Mouse (Mus musculus) stomach, embryonic 16.5 days (tissue): ENCODE data around the gene Gba. TPM values are rescaled to one million over a fixed set of nuclear protein-coding genes. Genes with fewer than 3 reads are reported as not detected.
"Not testable (repeated sequence)": the region's sequence is repeated elsewhere in the genome, so short reads cannot be mapped to it uniquely, and the experiment has no call there.

Experiments used
- ATAC-seq: fragments of 200-750 bp; cut with Nextera tagmentation; 2 replicates; pipeline ENCODE4 v1.8.0; 2017; ENCODE audit warnings: moderate number of reproducible peaks, moderate TSS enrichment; ENCODE audit not compliant: insufficient read depth, low FRiP score
- H3K27ac ChIP-seq: fragments of 300-500 bp; sonication (generic); 2 replicates; pipeline ENCODE4 v1.5.1; 2014; ENCODE audit warnings: low read length
- H3K27me3 ChIP-seq: fragments of 300-500 bp; sonication (generic); 2 replicates; pipeline ENCODE4 v1.6.1; 2014; ENCODE audit warnings: low read length, control low read depth, mixed read lengths; ENCODE audit not compliant: control insufficient read depth, insufficient read depth
- H3K36me3 ChIP-seq: fragments of 300-500 bp; sonication (generic); 2 replicates; pipeline ENCODE4 v1.6.1; 2014; ENCODE audit warnings: low read length; ENCODE audit not compliant: control insufficient read depth, insufficient read depth
- H3K4me1 ChIP-seq: fragments of 300-500 bp; sonication (generic); 2 replicates; pipeline ENCODE4 v1.6.1; 2014; ENCODE audit warnings: low read length, control low read depth, mixed read lengths; ENCODE audit not compliant: control insufficient read depth, insufficient read depth
- H3K4me2 ChIP-seq: fragments of 300-500 bp; sonication (generic); 2 replicates; pipeline ENCODE4 v1.6.1; 2014; ENCODE audit warnings: low read depth, low read length, mixed read lengths
- H3K4me3 ChIP-seq: fragments of 300-500 bp; sonication (generic); replicated peaks from 2 replicates; pipeline ENCODE4 v1.5.1; 2014; ENCODE audit warnings: mild to moderate bottlenecking, low read length
- H3K9ac ChIP-seq: fragments of 300-500 bp; sonication (generic); 2 replicates; pipeline ENCODE4 v1.6.1; 2014; ENCODE audit warnings: low read length
- H3K9me3 ChIP-seq: fragments of 300-500 bp; sonication (generic); replicated peaks from 2 replicates; pipeline ENCODE4 v1.6.1; 2016; ENCODE audit warnings: low read length, control low read depth; ENCODE audit not compliant: control insufficient read depth
- WGBS: fragments of 180-500 bp; shearing (Covaris S2); extraction: QIAGEN DNeasy Blood & Tissue Kit; methylation state at CpG from one replicate; pipeline ENCODE4 v1.1.7; 2014; 5-methylcytosine and 5-hydroxymethylcytosine counted together
- polyA plus RNA-seq: library from polyadenylated mRNA; unstranded; fragments of >200 nt; fragmentation: Nextera tagmentation; extraction: Ambion mirVana; gene quantifications from 2 replicates; pipeline ENCODE4 v1.2.1, GENCODE M21; 2015

Gene Gba
- polyA plus RNA-seq = 55.4 and 63.9 TPM in 2 replicates

DNA sequence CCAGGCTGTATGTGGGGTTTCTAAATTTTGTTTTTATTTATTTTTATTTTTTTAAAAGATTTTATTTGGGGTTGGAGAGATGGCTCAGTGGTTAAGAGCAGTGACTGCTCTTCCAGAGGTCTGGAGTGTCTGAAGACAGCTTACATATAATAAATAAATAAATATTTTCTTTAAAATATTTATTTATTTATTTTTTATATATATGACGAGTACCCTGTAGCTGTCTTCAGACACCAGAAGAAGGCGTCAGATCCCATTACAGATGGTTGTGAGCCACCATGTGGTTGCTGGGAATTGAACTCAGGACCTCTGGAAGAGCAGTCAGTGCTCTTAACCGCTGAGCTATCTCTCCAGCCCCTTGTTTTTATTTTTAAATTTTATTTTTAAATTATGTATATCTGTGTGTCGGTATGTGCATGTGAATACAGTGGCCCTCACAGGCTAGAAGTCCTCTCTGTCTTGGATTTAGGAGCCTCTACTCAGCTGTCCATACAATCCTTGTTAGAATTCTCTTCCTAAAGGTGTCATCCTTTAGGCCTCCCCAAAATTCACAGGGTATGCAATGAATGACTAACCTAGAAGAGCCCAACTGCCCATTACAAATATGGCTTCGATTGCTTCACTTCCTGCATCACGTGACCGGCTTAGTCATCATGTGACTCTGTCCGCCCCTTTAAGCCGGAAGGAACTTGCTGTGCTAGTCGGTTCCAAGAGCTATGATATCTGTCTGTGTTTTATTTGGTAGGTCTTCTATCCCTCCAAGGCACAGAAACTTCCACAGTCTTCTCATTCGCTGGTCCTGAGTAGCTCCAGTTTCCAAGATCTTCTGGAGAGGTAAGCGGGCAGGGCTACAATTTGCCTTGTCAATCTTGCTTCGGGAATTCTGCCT, at the start of gene Gba:
Gene Gba, plus strand, starts transcription at position 676 of the 889 bp plus-strand sequence.
- WGBS = 23% methylated on average over 13 of the region's 13 CpGs
- ATAC-seq = peak; percentile 90
- H3K9ac ChIP-seq = peak within 1 kb of the TSS; percentile 71
- H3K4me3 ChIP-seq = peak within 1 kb of the TSS; percentile 65
- H3K27me3 ChIP-seq = no peaks in the 10 kb centered on the region
- peak within 1 kb of the TSS; percentile 71 for H3K4me2 ChIP-seq
- peak within 1 kb of the TSS; percentile 43; the same call in 1 of the 2 replicates for H3K27ac ChIP-seq
- H3K36me3 ChIP-seq = 0 out of 2 replicates have a peak, but pooled peaks cover 3% of the 10 kb centered on the region
- peaks cover 4% of the 10 kb centered on the region; the same call in 1 of the 2 replicates for H3K4me1 ChIP-seq
- no peaks in the 10 kb centered on the region for H3K9me3 ChIP-seq

DNA sequence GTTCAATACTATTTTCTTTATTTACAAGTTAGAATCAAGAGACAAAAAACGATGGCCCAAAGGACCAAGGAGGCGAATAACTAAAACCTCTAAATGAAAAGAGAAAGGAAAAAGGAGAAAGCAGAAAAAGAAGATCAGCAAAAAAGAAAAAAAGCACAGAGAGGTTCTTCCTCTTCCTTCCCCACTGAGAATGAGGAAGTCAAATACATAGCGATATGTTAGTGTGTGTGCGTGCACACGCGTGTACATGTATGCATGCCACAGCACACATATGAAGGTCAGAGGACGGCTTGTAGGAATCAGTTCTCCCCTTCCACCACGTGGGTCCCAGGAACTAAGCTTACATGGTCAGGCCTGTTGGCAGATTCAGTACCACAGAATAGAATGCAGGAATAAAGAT, 45.8 kb upstream of the Gba start:
- ATAC-seq = no peak
- Histone ChIP-seq H3K4me1 (peaks cover 8% of the 10 kb centered on the region; the same call in 1 of the 2 replicates), H3K27ac (no peak overlapping the region), H3K9ac (no peak overlapping the region), H3K36me3 (no peaks in the 10 kb centered on the region), H3K4me3 (no peak overlapping the region), H3K4me2 (no peak overlapping the region), H3K9me3 (no peaks in the 10 kb centered on the region), H3K27me3 (0 out of 2 replicates have a peak, but pooled peaks cover 2% of the 10 kb centered on the region)
- WGBS = 84% methylated on average over 8 of the region's 8 CpGs

DNA sequence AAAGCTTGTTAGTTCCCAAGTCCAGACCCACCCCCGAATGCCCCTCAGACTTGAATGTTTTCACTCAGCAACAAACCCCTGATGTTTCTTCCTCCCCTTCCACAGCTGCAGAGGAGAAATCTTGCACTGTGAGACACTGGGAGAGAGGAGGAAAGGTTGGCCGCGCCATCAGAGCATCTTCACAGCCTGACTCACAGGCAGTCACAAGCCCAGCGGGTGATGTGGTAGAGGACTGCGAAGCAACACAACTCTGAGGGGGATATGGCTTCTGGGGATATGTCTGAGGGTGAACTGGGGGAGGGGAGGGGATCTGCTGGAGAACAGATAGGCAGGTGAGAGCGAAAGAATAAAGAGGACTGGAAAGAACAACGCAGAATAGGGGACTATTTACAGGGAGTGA, 44.1 kb upstream of the Gba start:
- Histone ChIP-seq H3K4me1 (peaks cover 8% of the 10 kb centered on the region; the same call in 1 of the 2 replicates), H3K9me3 (no peaks in the 10 kb centered on the region), H3K27ac (no peak overlapping the region), H3K4me2 (no peak overlapping the region; the same call in 1 of the 2 replicates), H3K9ac (no peak overlapping the region), H3K27me3 (0 out of 2 replicates have a peak, but pooled peaks cover 2% of the 10 kb centered on the region), H3K36me3 (no peaks in the 10 kb centered on the region), H3K4me3 (no peak overlapping the region)
- 20% methylated on average over 7 of the region's 7 CpGs for WGBS
- no peak for ATAC-seq

DNA sequence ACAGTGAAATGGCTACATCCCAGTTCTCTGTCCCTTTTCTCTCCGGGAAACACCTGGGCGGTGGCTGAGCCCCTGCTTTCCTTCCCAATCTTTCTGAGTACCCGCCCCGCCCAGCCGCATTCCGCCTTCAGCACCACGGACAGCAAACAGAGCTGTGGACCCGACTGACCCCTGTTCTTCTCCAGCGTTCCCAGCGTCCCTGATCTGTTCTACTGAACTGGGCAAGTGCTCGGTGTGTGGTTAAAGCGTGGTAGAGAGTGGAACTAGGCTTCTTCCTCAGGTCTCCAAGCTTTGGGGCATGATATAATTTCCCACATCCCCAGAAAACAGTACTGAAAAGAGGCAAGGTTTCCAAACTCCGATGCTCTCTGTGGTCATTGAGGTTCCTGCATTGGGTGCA, 43.5 kb upstream of the Gba start:
- Histone ChIP-seq H3K27ac (no peak overlapping the region), H3K4me1 (peaks cover 12% of the 10 kb centered on the region), H3K9me3 (no peaks in the 10 kb centered on the region), H3K36me3 (no peaks in the 10 kb centered on the region), H3K4me2 (peak overlapping the region; percentile 99), H3K4me3 (peak overlapping the region; percentile 63), H3K27me3 (0 out of 2 replicates have a peak, but pooled peaks cover 2% of the 10 kb centered on the region), H3K9ac (no peak overlapping the region; the same call in 1 of the 2 replicates)
- WGBS = 3% methylated on average over 13 of the region's 13 CpGs
- ATAC-seq = no peak

DNA sequence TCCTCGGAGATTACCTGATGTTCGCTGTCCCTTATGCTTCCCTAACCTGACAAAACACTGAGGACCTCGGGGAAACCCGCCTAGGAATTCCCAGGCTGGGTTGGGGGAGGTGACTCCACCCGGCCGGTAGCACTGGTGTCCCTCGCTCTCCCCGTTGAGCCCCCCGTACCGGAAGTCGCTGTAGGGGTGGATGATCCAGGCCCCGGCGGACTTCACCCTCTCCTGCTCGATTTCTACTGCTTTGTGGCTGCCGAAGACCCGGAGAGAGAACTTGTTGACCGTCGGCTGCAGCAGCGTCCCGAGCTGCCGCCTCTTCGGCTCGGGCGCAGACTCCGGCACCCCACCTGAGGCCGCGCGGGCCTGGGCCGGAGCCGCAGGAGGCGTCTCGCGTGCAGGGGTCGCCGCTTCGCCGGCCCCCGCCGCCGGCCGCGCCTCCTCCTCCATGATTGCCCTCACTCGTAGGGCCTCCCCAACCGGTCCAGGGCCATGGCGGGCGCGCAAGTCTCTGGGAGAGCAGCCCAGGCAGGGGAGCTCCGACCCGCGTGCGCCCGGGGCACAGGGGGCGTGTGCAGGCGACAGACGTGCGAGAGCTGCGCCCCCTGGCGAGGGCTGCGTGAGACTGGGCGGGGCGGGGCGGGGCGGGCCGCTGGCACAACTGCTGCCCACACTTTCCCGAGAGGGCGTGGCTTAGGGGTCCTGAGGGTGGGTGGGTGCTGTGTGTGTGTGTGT, 42.9 kb upstream of the Gba start, which contains the start of gene Hcn3:
Gene Hcn3, minus strand, starts transcription at position 581 of the 729 bp plus-strand sequence.
- peaks cover 12% of the 10 kb centered on the region for H3K4me1 ChIP-seq
- peak; percentile 69 for ATAC-seq
- H3K9ac ChIP-seq = peak within 1 kb of the TSS; percentile 68
- H3K4me2 ChIP-seq = peak within 1 kb of the TSS; percentile 99
- 0 out of 2 replicates have a peak, but pooled peaks cover 2% of the 10 kb centered on the region for H3K27me3 ChIP-seq
- H3K36me3 ChIP-seq = no peaks in the 10 kb centered on the region
- under 1% methylated on average over 66 of the region's 66 CpGs for WGBS
- H3K9me3 ChIP-seq = no peaks in the 10 kb centered on the region
- no peak within 1 kb of the TSS for H3K27ac ChIP-seq
- peak within 1 kb of the TSS; percentile 63 for H3K4me3 ChIP-seq

DNA sequence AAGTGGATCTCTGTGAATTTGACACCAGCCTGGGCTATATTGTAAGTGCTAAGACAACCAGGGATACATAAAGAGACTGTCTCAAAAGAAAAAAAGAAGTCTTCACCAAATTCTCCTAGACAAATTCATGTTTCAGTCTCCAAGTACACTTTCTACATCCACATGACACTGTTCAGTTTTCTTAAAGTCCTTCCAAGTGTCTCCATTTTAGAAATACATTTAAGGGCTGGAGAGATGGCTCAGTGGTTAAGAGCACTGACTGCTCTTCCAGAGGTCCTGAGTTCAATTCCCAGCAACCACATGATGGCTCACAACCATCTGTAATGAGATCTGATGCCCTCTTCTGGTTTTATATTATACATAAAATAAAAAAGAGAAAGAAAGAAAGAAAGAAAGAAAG, 41.5 kb upstream of the Gba start:
- H3K4me2 ChIP-seq, H3K4me3 ChIP-seq, H3K36me3 ChIP-seq, H3K27me3 ChIP-seq, H3K27ac ChIP-seq, H3K9me3 ChIP-seq, ATAC-seq, H3K9ac ChIP-seq: not testable (repeated sequence)
- H3K4me1 ChIP-seq = peaks cover 20% of the 10 kb centered on the region

DNA sequence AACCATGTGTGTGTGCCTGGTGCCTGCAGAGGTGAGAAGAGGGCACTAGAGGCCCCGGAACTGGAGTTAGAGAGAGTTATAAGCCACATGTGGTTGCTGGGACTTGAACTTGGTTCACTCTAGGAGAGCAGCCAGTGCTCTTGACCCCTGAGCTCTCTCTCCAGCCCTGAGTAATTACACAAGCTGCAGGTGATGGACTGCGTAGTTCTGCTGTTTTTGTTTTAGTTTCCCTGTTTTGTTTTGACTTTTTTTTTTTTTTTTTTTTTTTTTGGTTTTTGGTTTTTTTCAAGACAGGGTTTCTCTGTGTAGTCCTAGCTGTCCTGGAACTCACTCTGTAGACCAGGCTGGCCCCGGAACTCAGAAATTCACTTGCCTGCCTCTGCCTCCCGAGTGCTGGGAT, 40.9 kb upstream of the Gba start:
- Histone ChIP-seq H3K36me3 (no peaks in the 10 kb centered on the region), H3K4me1 (peaks cover 20% of the 10 kb centered on the region), H3K27me3 (0 out of 2 replicates have a peak, but pooled peaks cover 2% of the 10 kb centered on the region), H3K9ac (no peak overlapping the region), H3K4me3 (no peak overlapping the region), H3K27ac (no peak overlapping the region), H3K4me2 (no peak overlapping the region), H3K9me3 (no peaks in the 10 kb centered on the region)
- 80% methylated on average over 4 of the region's 4 CpGs for WGBS
- ATAC-seq = no peak

DNA sequence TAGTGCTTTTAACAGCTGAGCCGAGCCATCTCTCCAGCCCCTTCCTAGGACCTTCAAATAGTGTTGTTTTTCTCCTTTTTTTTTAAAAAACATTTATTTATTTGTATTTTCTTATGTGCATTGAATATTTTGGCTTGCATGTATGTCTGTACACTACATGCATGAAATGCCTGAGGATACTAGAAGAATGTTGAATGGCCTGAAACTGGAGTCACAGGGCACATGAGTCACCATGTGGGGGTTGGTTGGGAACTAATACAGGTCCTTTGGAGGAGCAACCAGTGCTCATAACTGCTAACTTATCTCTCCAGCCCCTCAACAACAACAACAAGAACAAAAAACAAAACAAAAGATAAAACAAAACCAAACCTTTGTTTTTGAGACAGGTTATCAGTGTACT, 39.6 kb upstream of the Gba start:
- H3K36me3 ChIP-seq = peaks cover 6% of the 10 kb centered on the region
- WGBS = 63% methylated on average over 1 of the region's 1 CpGs
- H3K9ac ChIP-seq = no peak overlapping the region
- H3K9me3 ChIP-seq = no peaks in the 10 kb centered on the region
- no peak overlapping the region for H3K4me2 ChIP-seq
- H3K27me3 ChIP-seq = 0 out of 2 replicates have a peak, but pooled peaks cover 2% of the 10 kb centered on the region
- no peak for ATAC-seq
- no peak overlapping the region for H3K27ac ChIP-seq
- no peak overlapping the region for H3K4me3 ChIP-seq
- H3K4me1 ChIP-seq = peaks cover 23% of the 10 kb centered on the region
